Mouse (Mus musculus) layer of hippocampus, postnatal 36 days (tissue): ENCODE data around the gene Cdh23. TPM values are rescaled to one million over a fixed set of nuclear protein-coding genes. Genes with fewer than 3 reads are reported as not detected.

Source experiments
- DNase-seq, 2 experiments: peaks; one replicate each; pipeline ENCODE4 v3.0.0; 2022
- total RNA-seq, 2 experiments: library from RNA; stranded (reverse); gene quantifications; 2 replicates each; pipeline ENCODE4 v1.2.3; 2021

Cdh23 gene
- total RNA-seq, 2 experiments from 2014 or later, result 1.7 to 3.5 TPM

DNA sequence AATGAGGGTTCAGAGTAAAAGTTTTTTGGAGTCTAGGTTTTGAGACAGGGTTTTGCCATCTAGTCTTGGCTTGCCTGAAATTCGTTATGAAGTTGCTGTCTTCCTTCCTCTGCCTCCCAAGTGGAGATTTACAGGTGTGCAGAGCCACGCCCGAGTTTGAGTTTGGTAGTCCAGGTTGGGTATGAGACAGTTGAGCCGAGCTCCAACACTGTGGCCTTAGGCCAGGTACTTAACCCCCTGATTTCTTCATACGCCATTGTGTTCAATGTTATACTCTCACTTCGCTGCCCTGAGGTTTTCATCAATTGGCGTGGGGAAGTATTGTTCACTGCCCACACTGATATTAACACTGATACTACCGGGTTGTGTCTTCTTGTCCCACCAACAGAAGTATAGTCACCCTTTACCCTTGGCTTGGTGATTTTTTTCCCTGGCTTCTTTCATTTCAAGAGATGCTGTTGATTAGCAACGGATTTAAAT, 414.7 kb downstream of the Cdh23 start:
- no peak for DNase-seq

DNA sequence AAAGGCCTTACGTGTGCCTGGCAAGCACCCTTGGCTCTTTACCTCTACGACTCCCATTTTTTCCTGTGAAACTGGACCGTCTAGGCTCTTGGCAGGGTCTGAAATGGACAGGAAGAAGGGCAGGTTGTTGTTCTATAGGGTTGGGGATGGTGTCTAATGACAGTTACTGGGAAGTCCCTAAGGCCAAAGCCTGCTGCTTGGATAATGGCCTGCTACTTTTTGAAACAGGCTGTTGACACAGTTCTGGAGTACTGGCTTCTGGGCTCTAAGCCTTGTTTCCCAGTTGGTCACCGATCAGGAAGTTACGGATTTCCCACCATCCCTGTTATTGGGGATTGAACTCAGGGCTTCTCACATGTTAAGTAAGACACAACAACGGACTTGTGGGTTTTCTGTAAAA, 415.9 kb downstream of the Cdh23 start:
- DNase-seq, result no peak

- DNase-seq, result peak; percentile 63 to 69
Measured at GRCm38 (mm10) chr10:60279941-60280301, 416.4 kb downstream of the Cdh23 start.

- DNase-seq, result no peak
Measured at GRCm38 (mm10) chr10:60279290-60279940, 416.9 kb downstream of the Cdh23 start.

DNA sequence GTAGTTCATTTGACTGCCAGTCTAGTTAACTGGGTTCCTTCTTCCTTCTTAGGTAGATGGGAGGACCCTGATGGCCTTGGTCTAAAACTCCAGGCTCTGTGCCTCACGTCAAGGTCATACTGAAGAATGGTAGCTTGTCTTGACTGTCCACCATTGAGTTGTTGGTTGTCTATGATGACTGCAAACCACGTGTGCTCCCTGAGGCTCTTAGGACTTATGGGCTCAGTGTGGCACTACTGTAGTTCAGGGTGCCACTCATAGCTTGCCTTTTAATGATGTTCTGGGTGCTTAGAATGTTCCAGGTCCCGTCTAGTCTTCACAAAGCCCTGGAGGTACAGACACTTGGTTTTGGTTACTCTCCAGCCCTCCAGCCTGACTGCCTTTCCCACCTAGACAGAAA, 417.5 kb downstream of the Cdh23 start:
- no peak for DNase-seq

DNA sequence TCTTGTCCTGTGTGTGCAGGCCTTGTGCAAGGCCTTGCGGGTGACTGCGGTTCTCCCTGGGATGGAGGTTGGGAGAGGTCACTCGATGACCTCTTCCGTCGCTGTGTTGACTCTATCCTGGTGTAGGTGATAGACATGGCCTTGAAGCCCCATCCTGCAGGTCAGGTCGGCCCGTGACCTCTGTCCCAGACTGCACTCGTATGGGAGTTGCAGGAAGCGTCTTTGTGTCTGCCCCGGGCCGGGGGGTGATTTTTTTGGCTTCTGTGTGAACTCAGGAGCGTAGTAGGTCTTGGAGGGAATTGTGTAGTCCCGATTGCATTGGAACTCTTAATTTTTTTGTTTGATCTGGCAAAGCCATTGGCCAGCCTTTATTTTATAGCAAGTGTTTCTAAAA, 418.3 kb downstream of the Cdh23 start:
- no peak for DNase-seq

- DNase-seq, result peak; percentile 96 to 98
Measured at GRCm38 (mm10) chr10:60277207-60278005, 418.9 kb downstream of the Cdh23 start, which contains the start of gene Psap. Psap (plus strand) TSS chr10:60277627.

GRCm38 (mm10) chr10:60273382-60273781, 422.9 kb downstream of the Cdh23 start:
- no peak for DNase-seq

- DNase-seq, result no peak
Measured at GRCm38 (mm10) chr10:60272241-60272640, 424.0 kb downstream of the Cdh23 start.

DNA sequence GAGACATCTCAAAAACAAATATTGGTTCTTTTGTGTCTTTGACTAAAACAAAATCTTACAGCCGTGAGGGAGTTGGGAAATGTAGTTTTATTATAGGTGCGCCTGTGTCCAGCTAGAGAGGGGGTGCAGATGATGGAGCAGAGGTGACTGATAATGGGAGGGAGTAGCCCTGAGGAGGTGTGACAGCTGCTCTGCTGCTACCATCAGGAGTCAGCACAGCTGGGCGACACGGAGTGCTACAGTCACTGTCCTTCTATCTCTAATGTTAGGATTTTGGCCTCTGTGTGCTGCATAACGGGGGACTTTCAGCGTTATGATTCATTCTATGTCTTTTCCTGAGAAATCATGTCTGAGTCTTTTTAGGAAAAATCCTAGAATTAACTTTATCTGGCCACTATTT, 425.3 kb downstream of the Cdh23 start:
- DNase-seq, result no peak

GRCm38 (mm10) chr10:60269141-60270064, 426.9 kb downstream of the Cdh23 start:
- no peak for DNase-seq

DNA sequence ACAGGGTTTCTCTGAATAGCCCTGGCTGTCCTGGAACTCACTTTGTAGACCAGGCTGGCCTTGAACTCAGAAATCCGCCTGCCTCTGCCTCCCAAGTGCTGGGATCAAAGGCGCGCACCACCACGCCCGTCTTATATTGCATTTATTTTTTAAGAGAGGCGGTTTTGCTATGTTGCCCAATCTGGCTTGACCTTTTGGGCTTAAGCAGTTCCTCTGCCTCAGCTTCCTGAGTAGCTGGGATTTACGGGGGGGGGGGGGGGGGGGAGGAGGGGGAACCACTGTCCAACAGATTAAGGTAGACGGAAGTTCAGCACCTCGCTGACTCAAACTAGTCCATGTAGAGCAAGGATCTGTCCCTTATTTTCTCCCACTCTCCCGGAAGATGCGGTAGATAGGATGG, 427.6 kb downstream of the Cdh23 start:
- no peak for DNase-seq

- DNase-seq, result no peak
Measured at GRCm38 (mm10) chr10:60266842-60267401, 429.4 kb downstream of the Cdh23 start.

- no peak for DNase-seq
Measured at GRCm38 (mm10) chr10:60265252-60265651, 431.0 kb downstream of the Cdh23 start.

DNA sequence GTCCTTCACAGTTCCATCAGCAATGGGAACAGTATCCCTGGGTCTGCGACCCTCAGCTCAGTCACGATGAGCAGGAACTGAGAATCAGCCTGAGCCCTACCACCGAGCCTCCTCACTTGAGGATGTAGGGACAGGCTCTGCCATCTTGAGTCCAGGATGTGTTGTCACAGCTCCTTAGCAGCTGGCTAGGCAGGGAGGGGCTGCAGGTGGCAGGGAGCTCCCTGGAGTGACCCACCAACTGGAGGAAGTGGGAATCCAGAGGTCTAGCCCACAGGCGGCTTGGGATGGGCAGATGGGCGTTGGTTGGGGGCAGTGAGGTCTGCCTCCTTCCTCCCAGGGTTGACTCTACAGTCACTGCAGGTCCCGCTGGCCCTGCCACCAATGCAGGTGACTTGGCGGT, 432.9 kb downstream of the Cdh23 start:
- DNase-seq, result no peak

- peak; percentile 72 to 80 for DNase-seq
Measured at GRCm38 (mm10) chr10:60262386-60262785, 433.9 kb downstream of the Cdh23 start.

GRCm38 (mm10) chr10:60261530-60261929, 434.8 kb downstream of the Cdh23 start:
- DNase-seq, result no peak

GRCm38 (mm10) chr10:60260557-60261294, 435.6 kb downstream of the Cdh23 start:
- no peak for DNase-seq

GRCm38 (mm10) chr10:60257261-60257825, 438.9 kb downstream of the Cdh23 start:
- DNase-seq, result no peak

DNA sequence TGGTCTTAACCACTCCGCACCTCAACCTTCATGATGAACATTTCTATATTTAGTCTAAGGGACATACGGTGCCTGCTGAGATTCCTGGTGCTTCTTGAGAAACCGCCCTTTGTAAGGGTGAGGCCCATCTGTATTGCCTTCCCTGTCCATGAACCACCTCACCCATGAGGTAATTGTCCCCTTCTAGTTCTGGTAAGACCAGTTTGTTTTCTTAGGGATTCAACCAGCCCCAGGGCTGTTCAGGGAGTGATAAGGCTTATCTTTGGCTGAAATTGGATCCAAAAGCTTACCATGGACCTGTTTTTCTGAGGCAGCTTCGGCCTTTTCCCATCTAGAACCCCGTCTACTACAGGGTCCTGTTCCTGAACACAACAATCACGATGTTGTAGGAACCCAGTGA, 440.2 kb downstream of the Cdh23 start:
- DNase-seq, result no peak
